Mouse (Mus musculus) small intestine, adult 2 months (tissue): Measurements from ENCODE around the gene Cdk4.

ENCODE experiments used
- CTCF ChIP-seq: fragments of 200-500 bp; IDR thresholded peaks from 2 replicates; pipeline ENCODE4 v1.5.1; 2012; ENCODE audit warnings: low read depth, mild to moderate bottlenecking, control low read depth, inconsistent platforms, low read length, moderate library complexity, mixed read lengths; ENCODE audit not compliant: insufficient replicate concordance, insufficient read length; ENCODE audit errors: extremely low read depth
- POLR2A ChIP-seq: fragments of 200-500 bp; IDR thresholded peaks from 2 replicates; pipeline ENCODE4 v1.6.1; 2012; ENCODE audit warnings: low read depth, mild to moderate bottlenecking, control low read depth, inconsistent platforms, low read length, moderate library complexity

- TF ChIP-seq CTCF: no peak
- TF ChIP-seq POLR2A: no peak
Observed at GRCm38 (mm10) chr10:127033301-127033741, 30.0 kb upstream of the Cdk4 start.
